Comparison of ENCODE assay signal across 9 mouse cellular contexts in the genomic region with DNA sequence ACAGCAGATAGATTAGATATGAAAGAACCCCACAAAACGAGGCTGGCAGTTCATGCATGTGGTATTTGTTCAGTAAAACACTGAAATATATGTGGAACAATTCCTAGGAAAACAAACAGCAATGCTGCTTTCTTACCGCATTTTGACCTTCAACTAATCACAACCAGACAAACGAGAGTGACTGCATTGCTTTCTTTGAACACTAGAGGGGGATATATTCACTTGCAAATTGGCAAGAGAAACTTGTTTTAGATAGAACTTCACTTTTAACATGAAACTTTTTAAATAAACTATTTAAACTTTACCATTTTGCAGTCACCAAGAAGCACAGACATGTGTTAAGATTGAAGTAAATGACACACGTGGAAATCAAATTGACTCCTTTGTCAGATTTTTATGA. TPM values are rescaled to one million over a fixed set of nuclear protein-coding genes. Genes with fewer than 3 reads are reported as not detected.
DNase-seq lines count a peak whose midpoint lies in the region; ATAC-seq lines count a peak whose summit lies in the region.
"Had no signal": no experiment of that assay in that cellular context is flagged by ENCODE, and none has a peak within 500 bp of the region (broad histone marks: within the 10 kb centered on the region; RNA-seq: fewer than 3 reads in every experiment).

No protein-coding gene starts in this region.

- H3K9me3 ChIP-seq in kidney, embryonic 15.5 days (replicated peaks) = no peaks in the 10 kb centered on the region
- no peaks in the 10 kb centered on the region for H3K9me3 ChIP-seq in midbrain, embryonic 10.5 days (replicated peaks)
- H3K9me3 ChIP-seq: neural tube, embryonic 12.5 days had no signal

- H3K36me3 ChIP-seq in kidney, embryonic 15.5 days = no peaks in the 10 kb centered on the region
- H3K36me3 ChIP-seq in midbrain, embryonic 10.5 days = no peaks in the 10 kb centered on the region
- H3K36me3 ChIP-seq: neural tube, embryonic 12.5 days had no signal

- 6% methylated on average over 4 of the region's 4 CpGs for WGBS in kidney, embryonic 15.5 days
- 5% methylated on average over 4 of the region's 4 CpGs for WGBS in midbrain, embryonic 10.5 days

- H3K4me3 ChIP-seq in kidney, embryonic 15.5 days (replicated peaks) = no peak overlapping the region
- no peak overlapping the region for H3K4me3 ChIP-seq in midbrain, embryonic 10.5 days
- H3K4me3 ChIP-seq: neural tube, embryonic 12.5 days had no signal

- no peak for ATAC-seq in kidney, embryonic 15.5 days (replicated peaks; ENCODE audit: low FRiP score)
- ATAC-seq in CD4-positive, CD25-positive, alpha-beta regulatory T cell, adult 4 months = peak; percentile 80

- DNase-seq in kidney, postnatal 4 days = no peak
- peak; percentile 92 for DNase-seq in 416B (ENCODE audit: low read depth)
- DNase-seq in embryo, embryonic 11 days = peak; percentile 75
- DNase-seq in mesoderm, embryonic 11.5 days (ENCODE audit: low read depth, low spot score) = peak; percentile 72
- DNase-seq in urinary bladder, postnatal 10 days (ENCODE audit: low spot score) = no peak
- DNase-seq in midbrain, embryonic 10.5 days (ENCODE audit: low spot score) = no peak

- H3K9ac ChIP-seq in kidney, embryonic 15.5 days = no peak overlapping the region
- H3K9ac ChIP-seq: neural tube, embryonic 12.5 days had no signal

- H3K27me3 ChIP-seq in kidney, embryonic 15.5 days = no peaks in the 10 kb centered on the region
- no peaks in the 10 kb centered on the region for H3K27me3 ChIP-seq in midbrain, embryonic 10.5 days (ENCODE audit: low read depth, poor library complexity, severe bottlenecking)
- H3K27me3 ChIP-seq: neural tube, embryonic 12.5 days had no signal

- H3K27ac ChIP-seq in kidney, embryonic 15.5 days = 0 out of 2 replicates have a peak overlapping the region, but pooled peaks have one; percentile 14
- no peak overlapping the region for H3K27ac ChIP-seq in midbrain, embryonic 10.5 days (replicated peaks)
- H3K27ac ChIP-seq: neural tube, embryonic 12.5 days had no signal

- no peaks in the 10 kb centered on the region for H3K4me1 ChIP-seq in kidney, embryonic 15.5 days
- peaks cover 4% of the 10 kb centered on the region; the same call in 1 of the 2 replicates for H3K4me1 ChIP-seq in midbrain, embryonic 10.5 days
- H3K4me1 ChIP-seq: neural tube, embryonic 12.5 days had no signal

- H3K4me2 ChIP-seq in kidney, embryonic 15.5 days = no peak overlapping the region
- H3K4me2 ChIP-seq: neural tube, embryonic 12.5 days had no signal

RNA-seq across cellular contexts. Expression of a gene that starts 8.9 kb away (rescaled TPM):
- polyA plus RNA-seq in kidney, embryonic 15.5 days (2015; fragmentation: Nextera tagmentation; extraction: Ambion mirVana) = 0.98 and 1.6 TPM in 2 replicates
- 1 to 10 TPM; 1.9 to 2.1 TPM for polyA plus RNA-seq in CD4-positive, CD25-positive, alpha-beta regulatory T cell, adult 4 months (2017; shearing (Covaris generic))
- polyA plus RNA-seq in midbrain, embryonic 10.5 days (2016; fragmentation: Nextera tagmentation; extraction: Ambion mirVana) = 8.5 and 9.3 TPM in 2 replicates

Comparison
In these comparisons a context has a peak if more than half of its experiments do, and no peak if none do; other contexts are left out.
1. DNase-seq: peak in 416B (single experiment), embryo, embryonic 11 days (single experiment) and mesoderm, embryonic 11.5 days (single experiment); none in kidney, postnatal 4 days (0 of 2), urinary bladder, postnatal 10 days (single experiment) and midbrain, embryonic 10.5 days (single experiment).